Mouse (Mus musculus): ENCODE measurements around the gene Nucks1.

GRCm38 (mm10) chr1:131908456-131908855, 1.9 kb upstream of the Nucks1 start:
- no peak for TF ChIP-seq POLR2A (IDR thresholded peaks at IDR 0.05; ENCODE audit: low read depth, low read length)
- no peak for TF ChIP-seq CTCF (IDR thresholded peaks at IDR 0.05; ENCODE audit: borderline replicate concordance, insufficient read depth, low read length)

Measured in embryonic fibroblast, embryonic 13.5 days (primary cell).